Mouse (Mus musculus): ENCODE data around the gene Ucn.

Gene Ucn

GRCm38 (mm10) chr5:31108000-31108490 lies 30.6 kb downstream of the Ucn start, which contains the start of gene Slc30a3:
Gene Slc30a3 (minus strand): TSS chr5:31108237.
- DNase-seq (ENCODE audit: low spot score): no peak

- no peak for DNase-seq (ENCODE audit: low spot score)
Measured at GRCm38 (mm10) chr5:31105814-31106335, 32.8 kb downstream of the Ucn start, which contains the start of gene Dnajc5g. Gene Dnajc5g (plus strand): TSS chr5:31106285.

GRCm38 (mm10) chr5:31095711-31096480 lies 42.7 kb downstream of the Ucn start:
- no peak for DNase-seq (ENCODE audit: low spot score)

GRCm38 (mm10) chr5:31094799-31095691 lies 43.6 kb downstream of the Ucn start:
- DNase-seq (ENCODE audit: low spot score): no peak

GRCm38 (mm10) chr5:31094100-31094798 lies 44.4 kb downstream of the Ucn start:
- DNase-seq (ENCODE audit: low spot score): no peak

GRCm38 (mm10) chr5:31093151-31094041 lies 45.2 kb downstream of the Ucn start:
- no peak for DNase-seq (ENCODE audit: low spot score)

- no peak for DNase-seq (ENCODE audit: low spot score)
Measured at GRCm38 (mm10) chr5:31092231-31092975, 46.2 kb downstream of the Ucn start.

All from ovary, postnatal 10 days (tissue).